Mouse (Mus musculus) left cerebral cortex, adult 8-10 months (tissue): Measurements from ENCODE around the gene Rab11b. TPM values are rescaled to one million over a fixed set of nuclear protein-coding genes. Genes with fewer than 3 reads are reported as not detected.

Source experiments
- DNase-seq, 2 experiments: peaks; one replicate each; pipeline ENCODE4 v3.0.0; 2022; ENCODE audit warnings: low spot score in 2 of 2
- total RNA-seq, 4 experiments: library from RNA; stranded (reverse); gene quantifications; 2 replicates each; pipeline ENCODE4 v1.2.4; 2022

Gene Rab11b
- total RNA-seq, 4 experiments from 2014 or later = 351 to 365 (median 357) TPM

- DNase-seq = peak; percentile 90 to 96
Measured at GRCm38 (mm10) chr17:33718384-33718881, 41.9 kb downstream of the Rab11b start, which contains the start of gene March2. March2 (minus strand) TSS chr17:33718670.

GRCm38 (mm10) chr17:33717982-33718381 is 42.3 kb downstream of the Rab11b start:
- DNase-seq = no peak

- no peak for DNase-seq
Measured at GRCm38 (mm10) chr17:33717246-33717645, 43.1 kb downstream of the Rab11b start.

GRCm38 (mm10) chr17:33714779-33715178 is 45.6 kb downstream of the Rab11b start:
- DNase-seq = no peak

GRCm38 (mm10) chr17:33713271-33713670 is 47.1 kb downstream of the Rab11b start:
- DNase-seq = no peak

GRCm38 (mm10) chr17:33709834-33710233 is 50.5 kb downstream of the Rab11b start:
- no peak for DNase-seq

GRCm38 (mm10) chr17:33703091-33703490 is 57.2 kb downstream of the Rab11b start:
- no peak for DNase-seq

GRCm38 (mm10) chr17:33702178-33702577 is 58.2 kb downstream of the Rab11b start:
- no peak for DNase-seq

- DNase-seq = no peak
Measured at GRCm38 (mm10) chr17:33695471-33695870, 64.9 kb downstream of the Rab11b start.

Other genes with a start within 250 kb of the Rab11b start
- 10 to 100 TPM; 21.2 to 29.5 (median 26.3) TPM for gene Adamts10, start 236.3 kb downstream of the Rab11b start, total RNA-seq
- 1 to 10 TPM; 1.7 to 6.7 (median 3.8) TPM for gene Myo1f, start 204.8 kb downstream of the Rab11b start, total RNA-seq
- gene Zfp414, start 131.4 kb downstream of the Rab11b start, total RNA-seq = 10 to 100 TPM; 49.7 to 56.8 (median 52.8) TPM
- gene Pram1, start 122.5 kb downstream of the Rab11b start, total RNA-seq = under 1 TPM in 1 of 4 experiments, not detected in 3; 0.37 TPM
- gene Hnrnpm, start 73.7 kb downstream of the Rab11b start, total RNA-seq = 100 to 1,000 TPM in 3 of 4 experiments, 10 to 100 TPM in 1; 92.0 to 129 (median 113) TPM
- gene March2, start 41.9 kb downstream of the Rab11b start, total RNA-seq = 10 to 100 TPM; 85.6 to 95.3 (median 89.9) TPM
- 1 to 10 TPM; 2.3 to 3.2 (median 2.5) TPM for gene Angptl4, start 21.3 kb upstream of the Rab11b start, total RNA-seq
- gene Kank3, start 50.0 kb upstream of the Rab11b start, total RNA-seq = 10 to 100 TPM; 27.6 to 33.8 (median 31.5) TPM
- 100 to 1,000 TPM; 672 to 810 (median 775) TPM for gene Rps28, start 64.0 kb upstream of the Rab11b start, total RNA-seq
- 100 to 1,000 TPM; 193 to 206 (median 201) TPM for gene Ndufa7, start 64.0 kb upstream of the Rab11b start, total RNA-seq
- gene Cd320, start 82.6 kb upstream of the Rab11b start, total RNA-seq = 10 to 100 TPM; 23.3 to 27.1 (median 24.8) TPM
- gene Gm7029, start 113.3 kb upstream of the Rab11b start, total RNA-seq = not detected
- gene Kifc1, start 130.1 kb upstream of the Rab11b start, total RNA-seq = 1 to 10 TPM; 2.0 to 3.0 (median 2.9) TPM
- gene Platr17, start 144.6 kb upstream of the Rab11b start, total RNA-seq = 1 to 10 TPM in 2 of 4 experiments, not detected in 2; 1.3 to 1.6 TPM
- 10 to 100 TPM; 24.0 to 31.9 (median 27.1) TPM for gene Daxx, start 148.9 kb upstream of the Rab11b start, total RNA-seq
- gene Tapbp, start 155.4 kb upstream of the Rab11b start, total RNA-seq = 10 to 100 TPM; 53.0 to 74.3 (median 56.5) TPM
- 10 to 100 TPM; 36.8 to 44.6 (median 41.3) TPM for gene Zbtb22, start 155.4 kb upstream of the Rab11b start, total RNA-seq
- gene Rgl2, start 169.0 kb upstream of the Rab11b start, total RNA-seq = 10 to 100 TPM; 48.9 to 73.4 (median 60.6) TPM
- 100 to 1,000 TPM in 1 of 4 experiments, 10 to 100 TPM in 3; 81.6 to 112 (median 95.7) TPM for gene Pfdn6, start 179.8 kb upstream of the Rab11b start, total RNA-seq
- gene Wdr46, start 180.1 kb upstream of the Rab11b start, total RNA-seq = 10 to 100 TPM; 10.9 to 14.7 (median 13.7) TPM
- gene B3galt4, start 191.0 kb upstream of the Rab11b start, total RNA-seq = 1 to 10 TPM; 5.8 to 6.9 (median 6.2) TPM
- 10 to 100 TPM; 70.6 to 79.6 (median 72.8) TPM for gene Vps52, start 195.3 kb upstream of the Rab11b start, total RNA-seq
- gene Rps18, start 195.5 kb upstream of the Rab11b start, total RNA-seq = 100 to 1,000 TPM; 328 to 351 (median 339) TPM
- gene H2-K1, start 239.8 kb upstream of the Rab11b start, total RNA-seq = 10 to 100 TPM; 31.2 to 66.9 (median 50.2) TPM